Mouse (Mus musculus) heart, postnatal 14 days (tissue): Measurements from ENCODE around the gene Alpk3. TPM values are rescaled to one million over a fixed set of nuclear protein-coding genes. Genes with fewer than 3 reads are reported as not detected.

Experiments used
- DNase-seq, 2 experiments: peaks; one replicate each; pipeline ENCODE4 v3.0.0; 2021 to 2022
- intact Hi-C: fragments of 180-260 bp; cut with DNase I; formaldehyde crosslinking; loops from one replicate; pipeline ENCODE4 v1.15.1; 2025
- total RNA-seq, 2 experiments: library from RNA; stranded (reverse); gene quantifications; 2 replicates each; pipeline ENCODE4 v1.2.3; 2021

Gene Alpk3
- total RNA-seq, 2 experiments from 2014 or later = 81.4 to 86.0 TPM

DNA sequence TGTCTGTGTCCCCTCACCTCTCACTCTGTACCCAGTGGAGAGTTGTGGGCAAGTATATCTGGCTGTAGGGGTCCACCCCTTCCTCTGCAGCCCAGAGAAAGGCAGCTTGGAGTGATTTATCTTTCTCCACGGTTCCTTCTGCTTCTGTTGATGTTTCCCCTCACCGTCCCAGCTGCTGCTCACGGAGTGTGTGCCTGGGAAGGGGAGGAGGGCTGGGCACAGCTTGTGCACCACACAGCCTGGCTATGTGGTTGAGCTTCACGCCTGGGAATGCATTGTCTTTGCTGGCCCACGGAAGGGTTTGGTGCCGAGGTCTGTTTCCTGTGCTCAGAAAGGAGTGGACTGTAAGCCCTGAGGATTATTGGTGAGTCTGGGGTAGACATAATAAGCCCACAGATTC, 9.3 kb downstream of the Alpk3 start:
- intact Hi-C loops = no loop called here
- DNase-seq = no peak

DNA sequence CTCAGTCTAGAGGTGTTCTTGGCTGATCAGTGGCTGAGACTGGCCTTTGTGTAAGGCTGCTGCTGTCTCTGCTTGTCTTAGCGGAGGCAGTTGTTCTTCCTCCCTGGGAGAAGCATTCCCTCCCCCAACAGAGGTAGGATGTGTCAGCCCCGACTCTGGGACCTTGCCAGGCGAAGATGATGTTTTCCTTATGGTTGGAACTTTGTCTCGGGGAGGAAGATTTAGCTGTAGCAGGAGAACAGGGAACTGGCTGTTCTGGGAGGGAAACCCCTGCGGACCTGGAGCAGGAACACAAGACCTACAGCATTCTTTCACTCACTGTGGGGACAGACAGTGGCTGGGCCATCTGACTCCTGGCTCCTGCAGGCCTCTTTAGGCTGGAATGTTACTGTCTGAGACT, 15.1 kb downstream of the Alpk3 start:
- intact Hi-C loops = loop anchor here (5.0 kb wide), 1 partner anchor 60 kb away; no protein-coding TSS in a partner anchor
- peak; percentile 82 to 85 for DNase-seq

DNA sequence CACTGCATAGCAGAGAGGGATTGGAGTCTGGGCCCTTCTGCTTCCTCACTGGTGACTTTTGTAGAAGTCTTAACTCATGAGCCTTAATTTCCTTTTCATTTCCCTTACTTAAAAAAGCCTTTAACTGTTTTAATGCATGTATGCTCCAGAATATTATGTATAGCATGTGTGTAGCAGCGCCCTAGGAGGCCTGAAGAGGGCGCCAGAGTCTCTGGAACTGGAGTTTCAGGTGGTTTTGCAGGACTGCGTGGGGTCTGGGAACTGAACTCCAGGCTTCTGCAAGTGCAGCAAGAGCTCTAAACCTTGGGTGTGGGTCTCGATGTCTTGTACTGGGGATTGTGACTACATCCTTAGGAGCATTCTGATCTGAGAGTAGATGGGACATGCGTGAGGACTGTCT, 15.9 kb downstream of the Alpk3 start:
- intact Hi-C loops = loop anchor here (5.0 kb wide), 1 partner anchor 59 kb away; no protein-coding TSS in a partner anchor
- no peak for DNase-seq

DNA sequence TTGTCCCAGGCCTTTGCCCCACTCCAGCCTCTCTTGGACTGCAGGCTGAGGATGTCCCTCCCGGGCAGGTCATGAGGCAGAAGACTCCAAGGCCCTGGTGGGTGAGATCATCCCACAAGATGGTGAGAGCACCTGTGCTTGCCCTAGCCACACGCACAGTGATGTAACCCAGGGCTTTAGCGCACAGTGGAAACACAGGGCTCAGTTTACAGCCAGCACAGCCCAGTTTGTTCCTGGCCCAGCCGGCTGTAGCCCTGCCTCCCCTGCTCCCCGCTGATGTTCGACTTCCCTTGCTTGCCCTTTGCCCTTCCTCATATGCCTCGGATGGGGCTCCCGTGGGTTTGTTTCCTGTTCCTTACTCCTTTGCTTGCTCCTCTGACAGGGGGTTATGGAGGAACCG, 17.1 kb downstream of the Alpk3 start:
- intact Hi-C loops = loop anchor here (5.0 kb wide), 1 partner anchor 58 kb away; no protein-coding TSS in a partner anchor

DNA sequence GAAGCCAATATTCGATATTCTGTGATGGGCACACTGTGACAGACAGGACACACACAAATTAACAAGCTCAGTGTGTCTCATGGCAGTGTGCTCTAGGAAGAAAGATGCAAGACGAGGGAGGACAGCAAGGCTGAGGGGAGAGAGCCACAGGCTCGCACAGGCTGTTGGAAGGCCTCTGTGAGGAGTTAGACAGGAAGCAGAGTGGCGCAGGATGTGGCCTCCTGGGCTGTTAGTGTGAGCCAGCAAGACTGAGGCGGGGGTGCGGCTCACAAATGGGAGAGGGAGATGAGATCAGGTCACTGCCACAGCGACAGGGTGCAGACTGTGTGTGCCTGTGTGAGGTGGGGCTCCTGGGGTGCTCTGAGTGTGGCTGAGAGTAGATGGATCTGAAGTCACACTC, 17.9 kb downstream of the Alpk3 start:
- intact Hi-C loops = no loop called here
- no peak for DNase-seq

More for the DNA sequence above, 17.1 kb downstream of the Alpk3 start:
- DNase-seq = no peak

DNA sequence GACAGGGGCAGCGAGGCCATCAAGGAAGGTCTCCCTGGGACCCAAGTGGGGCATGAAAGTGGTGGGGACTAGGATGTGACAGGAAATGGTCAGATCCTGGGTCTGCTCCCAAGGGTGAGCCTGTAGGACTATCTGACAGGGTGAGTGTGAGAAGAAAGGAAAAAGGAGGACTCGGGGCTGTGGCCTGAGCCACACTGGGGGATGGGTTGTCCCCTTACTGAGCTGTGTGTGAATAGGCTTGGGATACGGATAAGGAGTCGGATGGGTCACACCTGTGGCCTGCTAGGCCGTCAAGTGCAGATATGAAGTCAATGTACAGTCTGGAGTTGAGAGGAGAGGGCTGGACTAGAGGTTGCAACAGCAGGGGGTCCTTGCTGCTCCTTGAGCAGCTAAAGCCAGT, 18.3 kb downstream of the Alpk3 start:
- intact Hi-C loops = no loop called here
- DNase-seq = no peak

DNA sequence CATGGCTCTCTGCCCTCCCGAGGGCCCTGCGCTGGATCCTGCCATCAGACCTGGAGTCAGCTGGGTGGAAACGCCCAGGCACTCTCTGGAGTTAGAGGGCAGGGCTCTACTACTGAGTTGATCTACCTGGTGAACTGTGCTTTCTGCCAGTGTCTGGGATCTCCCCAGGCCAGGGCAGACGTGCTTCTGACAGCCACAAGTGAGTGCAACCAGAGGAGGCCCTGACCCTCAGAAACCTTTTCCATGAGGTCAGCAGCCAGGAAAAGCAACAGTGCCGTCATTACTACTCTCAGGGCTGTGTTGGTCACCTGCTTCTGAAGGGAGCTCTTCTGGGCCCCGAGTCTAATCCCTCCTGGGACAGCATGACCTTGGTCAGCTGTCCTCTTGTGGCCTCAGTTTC, 19.6 kb downstream of the Alpk3 start:
- DNase-seq = peak; percentile 31 to 56
- intact Hi-C loops = no loop called here

DNA sequence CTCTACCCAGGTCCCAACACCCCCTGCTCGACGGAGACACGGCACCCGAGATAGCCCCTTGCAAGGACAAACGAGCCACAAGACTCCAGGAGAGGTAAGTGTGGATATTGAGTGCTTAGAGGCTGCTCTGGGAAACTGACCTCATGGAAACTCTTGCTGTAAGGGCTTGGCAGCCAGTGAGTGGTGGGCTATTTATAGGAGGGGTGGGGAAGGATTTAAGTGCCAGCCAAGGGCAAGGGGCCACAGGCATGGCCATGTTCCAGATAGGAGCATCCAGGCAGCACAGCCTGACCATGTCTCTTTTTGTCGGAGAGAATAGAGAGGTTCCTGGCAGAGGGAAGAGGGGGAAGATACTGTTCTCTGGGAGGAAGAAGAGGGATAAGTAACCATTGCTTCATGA, 21.3 kb downstream of the Alpk3 start:
- intact Hi-C loops = no loop called here
- DNase-seq = peak; percentile 44 to 67

DNA sequence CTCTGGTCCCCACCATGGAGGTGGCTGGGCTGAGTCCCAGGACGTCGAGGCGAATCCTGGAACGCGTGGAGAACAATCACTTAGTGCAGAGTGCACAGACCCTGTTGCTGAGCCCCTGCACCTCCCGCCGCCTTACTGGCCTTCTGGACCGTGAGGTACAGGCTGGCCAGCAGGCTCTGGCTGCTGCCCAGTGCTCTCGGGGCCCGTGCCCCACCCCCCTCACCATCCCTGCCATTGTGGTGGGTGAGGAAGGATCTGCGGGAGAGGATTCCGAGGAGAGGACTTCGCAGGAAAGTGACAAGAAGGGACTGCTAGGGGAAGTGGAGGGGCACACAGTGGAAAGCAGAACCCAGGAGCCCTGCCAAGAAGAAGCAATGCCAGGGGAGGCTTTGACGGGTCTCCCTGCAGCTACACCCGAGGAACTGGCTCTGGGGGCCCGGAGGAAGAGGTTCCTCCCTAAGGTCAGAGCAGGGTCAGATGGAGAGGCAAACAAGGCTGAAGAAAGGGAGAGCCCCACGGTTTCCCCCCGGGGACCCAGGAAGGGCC, 36.1 kb downstream of the Alpk3 start:
- intact Hi-C loops = no loop called here
- peak in 1 of 2 experiments; percentile 13 for DNase-seq

DNA sequence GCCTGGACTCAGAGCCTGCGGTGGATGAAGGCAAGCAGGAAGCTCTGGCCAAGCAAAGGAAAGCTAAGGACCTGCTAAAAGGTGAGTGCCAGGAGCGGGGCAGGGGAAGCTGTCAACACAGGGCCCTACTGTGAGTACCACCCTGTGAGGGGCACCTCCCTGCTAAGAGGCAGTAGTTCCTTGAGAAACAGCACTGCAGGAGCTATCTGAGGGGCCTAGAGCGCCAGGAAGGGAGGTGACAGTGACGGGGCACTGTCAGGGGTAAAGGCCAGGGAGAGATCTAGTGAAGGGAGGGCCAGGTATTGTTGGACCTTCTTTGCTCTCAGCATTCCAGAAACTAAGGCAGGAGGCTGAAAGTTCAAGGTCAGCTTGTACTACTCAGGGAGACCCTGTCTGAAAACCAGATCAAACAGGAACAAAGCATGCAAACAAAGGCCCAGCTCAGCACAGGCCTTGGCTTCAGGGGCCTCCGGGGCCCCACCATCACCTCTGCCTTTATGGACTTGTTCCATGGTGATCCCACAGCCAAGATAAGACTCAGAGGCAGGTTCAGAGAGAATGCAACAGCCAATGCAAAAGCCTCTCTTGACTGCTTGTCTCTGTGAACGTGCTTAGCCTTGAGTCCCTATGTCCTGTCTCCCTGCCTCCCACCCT, 36.8 kb downstream of the Alpk3 start:
- no peak for DNase-seq
- intact Hi-C loops = no loop called here

DNA sequence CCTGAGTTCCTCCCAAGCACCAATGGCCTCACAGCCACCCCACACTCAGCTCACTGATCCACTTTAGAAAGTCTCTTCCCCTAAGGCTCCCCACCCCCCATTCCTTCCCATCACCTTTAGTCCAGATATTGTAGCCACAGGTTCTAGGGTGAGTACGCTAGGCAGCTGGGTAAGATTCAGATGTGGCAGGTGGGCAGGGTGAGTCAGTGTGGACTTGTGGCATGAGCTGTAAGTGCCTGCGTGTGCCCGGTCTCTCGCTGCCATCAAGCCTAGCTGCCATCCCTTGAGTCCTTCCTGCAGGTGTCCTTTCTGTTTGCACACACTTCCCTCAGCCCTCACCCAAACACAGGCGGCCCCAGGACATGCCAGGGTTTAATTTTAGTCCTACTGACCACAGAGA, 42.9 kb downstream of the Alpk3 start:
- intact Hi-C loops = no loop called here
- DNase-seq = no peak

DNA sequence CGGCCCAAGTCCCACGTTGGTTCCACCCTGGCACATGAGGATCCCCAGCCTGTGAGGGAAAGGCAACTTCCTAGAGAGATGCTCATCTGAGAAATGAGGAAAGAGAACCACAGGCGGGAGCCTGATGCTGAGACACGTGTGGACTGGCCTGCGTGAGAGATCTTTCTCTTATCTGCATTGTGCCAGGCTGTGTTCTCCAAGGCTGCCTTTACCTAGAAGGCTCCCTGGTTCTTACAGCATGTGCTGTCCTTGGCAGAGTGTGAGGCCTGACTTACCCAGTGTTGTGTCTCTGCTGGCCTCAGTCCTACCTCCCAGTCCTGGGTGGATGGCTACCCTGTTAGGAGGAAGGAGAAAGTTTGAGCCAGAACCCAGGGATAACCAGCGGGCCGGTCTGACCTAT, 45.5 kb downstream of the Alpk3 start:
- intact Hi-C loops = no loop called here
- no peak for DNase-seq

DNA sequence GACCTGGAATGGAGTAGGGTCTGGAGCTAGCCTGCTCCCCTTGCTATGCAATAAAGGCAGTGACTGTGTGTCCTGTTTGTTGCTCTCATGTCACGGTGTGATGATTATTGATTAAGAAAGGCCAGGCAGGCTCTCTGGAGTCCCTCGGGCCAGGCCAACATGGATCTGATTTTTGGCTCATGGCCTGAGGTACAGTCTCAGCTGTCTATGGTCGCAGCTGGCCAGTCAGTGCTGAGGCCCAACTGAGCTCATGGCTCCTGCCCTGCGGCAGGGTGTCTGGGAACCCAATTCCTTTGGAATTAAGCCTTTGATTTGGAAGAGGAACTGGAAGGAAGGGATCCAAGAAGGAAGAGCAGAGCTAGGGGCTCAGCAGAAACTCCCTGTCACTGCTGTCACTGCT, 48.1 kb downstream of the Alpk3 start:
- intact Hi-C loops = no loop called here

DNA sequence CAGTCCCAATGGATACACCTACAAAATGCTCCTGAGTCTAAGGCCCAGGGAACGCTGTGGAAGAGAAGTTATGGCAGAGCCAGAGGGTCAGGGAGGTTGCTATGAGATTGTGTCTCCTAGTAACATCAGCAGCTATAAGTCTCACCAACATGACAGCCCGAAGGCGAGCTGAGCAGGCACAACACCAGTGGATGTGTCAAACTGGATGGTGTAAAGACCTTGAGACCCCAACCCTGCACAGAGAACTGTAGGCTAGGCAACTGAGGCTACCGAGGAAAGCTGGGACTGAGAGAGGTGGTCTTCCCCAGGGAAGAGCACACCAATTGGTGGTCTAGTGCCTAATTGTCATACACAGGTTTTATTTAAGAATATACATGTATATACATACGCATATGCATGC, 50.8 kb downstream of the Alpk3 start:
- intact Hi-C loops = no loop called here
- no peak for DNase-seq

More for the DNA sequence above, 48.1 kb downstream of the Alpk3 start:
- no peak for DNase-seq

DNA sequence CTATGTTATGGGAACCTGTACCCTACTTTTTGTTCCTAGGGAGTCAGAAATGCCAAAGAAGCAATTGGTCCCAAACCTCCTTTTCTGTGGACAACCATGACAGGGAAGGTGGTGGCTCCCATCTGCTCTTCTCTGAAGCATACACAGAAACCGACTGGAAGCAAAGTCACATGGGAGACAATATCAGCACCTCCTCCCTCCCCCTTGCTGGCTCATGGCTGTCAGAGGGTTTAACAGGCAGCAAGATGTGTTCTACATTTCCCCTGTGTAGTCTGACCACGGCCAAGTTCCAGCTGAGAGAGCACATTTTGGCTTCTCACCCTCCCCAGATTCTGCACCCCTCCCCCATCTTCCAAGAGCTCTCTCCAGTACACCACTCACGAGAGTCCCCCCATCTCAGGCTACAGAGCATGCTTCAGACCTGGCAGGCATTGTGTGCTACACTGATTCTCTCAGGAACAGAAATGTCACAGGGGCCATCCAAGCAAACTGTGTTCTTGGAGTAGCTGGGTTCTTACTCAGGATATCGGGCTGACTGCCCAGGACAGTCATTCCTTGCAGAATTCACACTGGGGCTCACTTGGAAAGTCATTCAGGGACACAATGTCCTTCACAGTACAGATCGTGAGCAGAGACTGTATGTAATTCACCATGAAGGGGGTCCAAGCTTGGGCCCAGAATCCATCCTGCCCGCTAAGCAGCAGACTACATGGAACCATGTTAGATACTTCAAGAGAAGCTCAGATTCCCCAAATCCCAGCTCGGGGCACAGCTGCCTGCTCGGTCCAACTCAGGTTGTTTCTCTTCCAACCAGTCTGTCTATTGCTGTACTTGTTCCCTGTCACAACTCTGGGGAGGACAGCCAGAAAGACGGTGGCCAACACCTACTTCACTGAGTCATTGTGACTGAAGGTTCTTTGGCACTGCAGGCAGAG, 52.6 kb downstream of the Alpk3 start:
- intact Hi-C loops = no loop called here
- DNase-seq = peak; percentile 80 to 86

DNA sequence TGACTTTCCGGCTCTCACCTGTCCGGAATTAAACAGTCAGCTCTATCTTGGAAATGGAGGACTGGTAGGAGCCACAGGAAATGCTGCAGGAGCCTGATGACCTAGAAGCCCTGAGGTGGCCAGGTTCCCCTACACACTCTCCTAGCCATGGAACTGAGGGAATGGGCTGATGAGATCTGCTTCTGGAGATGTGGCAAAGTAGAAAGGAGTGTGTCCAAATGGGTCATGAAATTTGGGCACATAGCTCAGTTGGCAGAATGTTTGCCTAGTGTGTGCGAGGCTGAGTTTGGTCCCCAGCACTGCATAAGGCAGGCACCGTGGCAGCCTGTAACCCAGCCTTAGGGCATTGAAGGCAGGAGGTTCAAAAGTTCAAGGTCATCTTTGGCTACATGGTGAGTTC, 53.4 kb downstream of the Alpk3 start:
- intact Hi-C loops = no loop called here
- no peak for DNase-seq

DNA sequence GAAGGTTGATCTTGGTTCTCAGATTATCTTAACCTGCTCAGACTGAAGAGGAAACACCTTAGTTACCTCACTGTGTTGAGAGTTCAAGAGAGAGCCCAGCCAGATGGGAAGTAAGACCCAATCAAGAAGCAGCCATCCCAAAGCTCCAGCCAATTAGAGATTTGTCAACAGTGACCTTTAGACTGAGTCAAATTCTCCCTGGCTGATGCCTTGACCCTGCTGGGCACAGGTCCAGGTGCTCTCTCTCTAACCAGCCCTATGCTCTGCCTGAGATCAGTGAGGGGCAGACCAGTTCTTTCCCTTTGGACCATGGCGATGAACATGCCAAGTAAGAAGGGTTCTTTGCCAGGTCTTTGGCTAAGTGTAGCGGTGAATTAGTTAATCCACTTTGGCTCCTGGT, 54.3 kb downstream of the Alpk3 start:
- intact Hi-C loops = no loop called here
- no peak for DNase-seq

DNA sequence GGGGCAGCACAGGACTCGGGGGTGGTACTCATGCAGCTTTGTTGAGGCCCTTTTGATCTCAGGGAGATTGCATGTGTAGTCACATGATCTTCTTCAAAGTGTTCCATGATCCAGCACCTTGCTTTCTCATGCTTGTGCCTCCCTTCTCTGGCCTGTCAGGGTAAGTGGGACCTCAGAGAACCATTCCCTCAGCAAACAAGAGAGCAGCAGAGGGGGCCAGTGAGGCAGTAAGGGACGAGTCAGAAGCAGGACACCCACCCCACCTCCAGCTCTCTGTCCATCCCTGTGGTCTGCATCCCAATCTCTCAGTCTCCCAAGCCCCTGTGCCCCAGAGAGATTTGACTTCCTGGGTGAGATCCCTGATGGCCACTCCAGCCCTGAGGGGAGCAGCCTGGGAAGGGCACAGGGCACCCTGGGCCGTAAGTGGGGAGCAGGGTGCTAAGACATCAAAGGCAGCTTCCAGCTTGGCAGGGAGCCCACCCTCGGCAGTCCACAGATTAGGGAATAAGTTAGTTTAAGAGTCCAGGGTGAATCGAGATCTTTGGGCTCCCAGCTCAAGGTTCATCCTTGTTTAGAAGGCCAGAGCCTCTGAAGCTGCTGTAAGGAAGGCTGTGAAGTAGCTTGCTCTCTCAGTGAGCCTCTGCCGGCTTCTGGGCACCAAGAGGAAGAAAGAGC, 55.4 kb downstream of the Alpk3 start:
- intact Hi-C loops = no loop called here
- DNase-seq = peak in 1 of 2 experiments; percentile 55

DNA sequence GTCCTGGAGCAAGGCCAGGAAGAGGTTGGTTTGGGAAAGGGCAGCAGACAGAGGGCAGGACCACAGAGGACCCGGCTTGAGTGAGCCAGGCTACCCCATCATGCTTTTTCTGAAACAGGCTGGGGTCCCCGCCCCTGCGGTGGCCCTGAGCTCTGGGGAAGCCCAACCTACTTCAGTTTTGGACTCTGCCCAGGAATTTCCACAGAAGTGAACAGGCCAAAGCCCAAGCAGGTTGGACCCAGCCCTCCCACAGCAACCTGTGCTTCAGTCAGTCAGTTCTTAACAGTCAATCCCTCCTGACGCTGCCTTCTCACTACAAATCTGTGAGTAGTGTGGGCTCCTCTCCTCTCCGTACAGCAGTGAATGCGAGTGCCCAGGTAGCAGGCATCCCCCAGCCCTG, 57.2 kb downstream of the Alpk3 start, which contains the start of gene Slc28a1:
Gene Slc28a1, plus strand, starts transcription at position 245 of the 400 bp plus-strand sequence.
- intact Hi-C loops = no loop called here
- DNase-seq = no peak

DNA sequence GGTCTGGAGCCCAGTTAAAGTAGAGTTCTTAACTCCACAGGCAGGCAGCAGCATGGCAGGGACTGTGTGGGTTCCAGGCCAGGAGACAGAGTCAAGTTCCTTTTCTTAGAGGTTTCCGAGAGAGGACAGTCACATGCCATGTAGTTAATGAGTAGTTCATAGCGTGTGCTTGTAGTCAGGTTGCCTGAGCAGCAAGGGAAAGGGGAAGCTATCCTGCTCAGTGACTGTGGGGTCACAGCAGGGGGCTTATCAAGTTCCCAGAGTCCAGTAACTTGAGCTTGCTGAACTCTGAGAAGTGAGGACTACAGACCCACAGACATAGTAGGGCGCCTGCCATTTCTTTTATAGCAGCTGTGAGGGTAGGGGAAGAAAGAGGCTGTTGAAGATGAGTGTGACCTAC, 63.7 kb downstream of the Alpk3 start:
- intact Hi-C loops = no loop called here
- no peak for DNase-seq

DNA sequence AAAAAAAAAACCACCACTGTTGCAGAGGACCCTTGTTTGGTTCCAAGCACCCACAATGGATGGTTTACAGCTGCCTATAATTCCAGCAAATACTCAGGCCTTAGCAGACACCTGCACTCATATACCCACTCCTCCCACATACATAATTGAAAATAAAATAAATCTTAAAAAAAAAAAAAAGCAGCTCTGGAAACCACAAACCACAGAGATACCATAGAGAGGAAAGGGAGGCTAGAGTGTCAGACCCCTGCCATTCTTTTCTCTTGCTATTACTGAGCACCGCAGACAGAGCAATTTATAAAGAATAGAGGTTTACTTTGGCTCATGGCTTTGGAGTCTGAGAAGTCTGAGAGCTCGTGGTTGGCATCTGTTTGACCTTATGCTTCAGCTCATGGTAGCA, 65.4 kb downstream of the Alpk3 start:
- intact Hi-C loops = no loop called here
- DNase-seq = no peak
